Mouse (Mus musculus) left cerebral cortex, postnatal 25 days (tissue): ENCODE data around the gene Fads6. TPM values are rescaled to one million over a fixed set of nuclear protein-coding genes. Genes with fewer than 3 reads are reported as not detected.

Experiments used
- DNase-seq, 2 experiments: peaks; one replicate each; pipeline ENCODE4 v3.0.0; 2022; ENCODE audit warnings: low spot score in 2 of 2, mixed read lengths in 1 of 2
- intact Hi-C: fragments of 180-260 bp; cut with DNase I; formaldehyde crosslinking; loops from one replicate; pipeline ENCODE4 v1.15.1; 2025
- total RNA-seq, 2 experiments: library from RNA; stranded (reverse); gene quantifications; 2 replicates each; pipeline ENCODE4 v1.2.3; 2021

Gene Fads6
- total RNA-seq, 2 experiments from 2014 or later = 9.5 to 10.8 TPM

- intact Hi-C loops = no loop called here
- no peak for DNase-seq
These were observed 17.7 kb downstream of the Fads6 start for GRCm38 (mm10) chr11:115279726-115280125.

GRCm38 (mm10) chr11:115278176-115278575, 19.3 kb downstream of the Fads6 start:
- intact Hi-C loops = no loop called here
- DNase-seq = no peak

GRCm38 (mm10) chr11:115277604-115277975, 19.9 kb downstream of the Fads6 start:
- intact Hi-C loops = no loop called here
- DNase-seq = no peak

- DNase-seq = peak; percentile 97 to 100
- intact Hi-C loops = no loop called here
These were observed 20.5 kb downstream of the Fads6 start, which contains the start of gene Fdxr for GRCm38 (mm10) chr11:115276780-115277603. Fdxr (minus strand) TSS chr11:115277050.

GRCm38 (mm10) chr11:115275954-115276353, 21.5 kb downstream of the Fads6 start:
- no peak for DNase-seq
- intact Hi-C loops = no loop called here

GRCm38 (mm10) chr11:115275509-115275908, 22.0 kb downstream of the Fads6 start:
- intact Hi-C loops = no loop called here
- DNase-seq = no peak

- intact Hi-C loops = loop anchor here (5.0 kb wide), 1 partner anchor 192 kb away; no protein-coding TSS in a partner anchor
- no peak for DNase-seq
These were observed 22.7 kb downstream of the Fads6 start for GRCm38 (mm10) chr11:115274771-115275170.

GRCm38 (mm10) chr11:115274178-115274577, 23.3 kb downstream of the Fads6 start:
- intact Hi-C loops = loop anchor here (5.0 kb wide), 1 partner anchor 192 kb away; no protein-coding TSS in a partner anchor
- no peak for DNase-seq

- no peak for DNase-seq
- intact Hi-C loops = loop anchor here (5.0 kb wide), 1 partner anchor 191 kb away; no protein-coding TSS in a partner anchor
These were observed 23.7 kb downstream of the Fads6 start for GRCm38 (mm10) chr11:115273735-115274134.

GRCm38 (mm10) chr11:115272894-115273498, 24.5 kb downstream of the Fads6 start:
- intact Hi-C loops = loop anchor here (5.0 kb wide), 1 partner anchor 191 kb away; no protein-coding TSS in a partner anchor
- no peak for DNase-seq

- DNase-seq = no peak
- intact Hi-C loops = loop anchor here (2.0 to 5.0 kb wide), 2 partner anchors 111 to 189 kb away; no protein-coding TSS in a partner anchor
These were observed 26.0 kb downstream of the Fads6 start for GRCm38 (mm10) chr11:115271481-115271880.

GRCm38 (mm10) chr11:115271052-115271451, 26.4 kb downstream of the Fads6 start:
- no peak for DNase-seq
- intact Hi-C loops = loop anchor here (2.0 to 5.0 kb wide), 2 partner anchors 110 to 189 kb away; no protein-coding TSS in a partner anchor

- intact Hi-C loops = loop anchor here (1.0 to 5.0 kb wide), 3 partner anchors 68 to 188 kb away; no protein-coding TSS in a partner anchor
- peak; percentile 83 to 87 for DNase-seq
These were observed 27.2 kb downstream of the Fads6 start for GRCm38 (mm10) chr11:115270148-115270861.

GRCm38 (mm10) chr11:115269330-115270066, 28.0 kb downstream of the Fads6 start:
- intact Hi-C loops = loop anchor here (1.0 to 5.0 kb wide), 3 partner anchors 67 to 187 kb away; no protein-coding TSS in a partner anchor
- DNase-seq = no peak

GRCm38 (mm10) chr11:115267958-115268357, 29.5 kb downstream of the Fads6 start:
- intact Hi-C loops = no loop called here
- DNase-seq = no peak

GRCm38 (mm10) chr11:115267061-115267883, 30.2 kb downstream of the Fads6 start, which contains the start of gene Grin2c:
Grin2c (minus strand) TSS chr11:115267243.
- intact Hi-C loops = no loop called here
- no peak for DNase-seq

GRCm38 (mm10) chr11:115266400-115266778, 31.1 kb downstream of the Fads6 start:
- DNase-seq = no peak
- intact Hi-C loops = no loop called here

- DNase-seq = no peak
- intact Hi-C loops = no loop called here
These were observed 31.6 kb downstream of the Fads6 start for GRCm38 (mm10) chr11:115265771-115266399.
